Mouse (Mus musculus): Measurements from ENCODE around the gene Mki67. TPM values are rescaled to one million over a fixed set of nuclear protein-coding genes. Genes with fewer than 3 reads are reported as not detected.

Gene Mki67
- total and polyA plus RNA-seq, 3 experiments: 88.6 to 401 (median 271) TPM

- no peaks in the 10 kb centered on the region; the same call in none of the 2 replicates for H3K79me2 ChIP-seq (ENCODE audit: control insufficient read depth, insufficient read depth, low read length, poor library complexity)
- H3K4me1 ChIP-seq (ENCODE audit: control insufficient read depth in 1 of 2, insufficient read depth in 2 of 2, low read length in 2 of 2): peaks cover 10 to 12% of the 10 kb centered on the region in 2 experiments
- H3K9ac ChIP-seq (ENCODE audit: control insufficient read depth, low read depth, low read length, poor library complexity, severe bottlenecking): peak overlapping the region; percentile 82
- H3K4me3 ChIP-seq (ENCODE audit: control insufficient read depth in 1 of 2, insufficient read depth in 1 of 2, low read depth in 2 of 2, low read length in 2 of 2): peak overlapping the region; percentile 48 to 59
- peak; percentile 58 for DNase-seq (ENCODE audit: low read depth, low spot score)
- TF ChIP-seq TBP (IDR thresholded peaks at IDR 0.05; ENCODE audit: low read depth, low read length) (no peak), NRF1 (IDR thresholded peaks at IDR 0.05; ENCODE audit: insufficient read depth, low read depth, low read length, poor library complexity, severe bottlenecking) (no peak), BHLHE40 (IDR thresholded peaks at IDR 0.05; ENCODE audit: borderline replicate concordance, low read depth, low read length) (no peak), UBTF (IDR thresholded peaks at IDR 0.05; ENCODE audit: borderline replicate concordance, insufficient read depth, low read depth, low read length) (no peak), POLR2AphosphoS2 (IDR thresholded peaks at IDR 0.05; ENCODE audit: low read length) (no peak), MAFK (IDR thresholded peaks at IDR 0.05; ENCODE audit: borderline replicate concordance, low read depth, low read length) (no peak), CHD2 (IDR thresholded peaks at IDR 0.05; ENCODE audit: low read length) (no peak), POLR2AphosphoS5 (IDR thresholded peaks at IDR 0.05; ENCODE audit: borderline replicate concordance, low read depth, low read length) (no peak), CTCF (IDR thresholded peaks at IDR 0.05 in 2 of 3, conservative IDR thresholded peaks at IDR 0.05 in 1 of 3; ENCODE audit: control insufficient read depth in 1 of 3, insufficient read depth in 1 of 3, low read depth in 2 of 3, low read length in 3 of 3, poor library complexity in 1 of 3, severe bottlenecking in 1 of 3) (no peak), ELF1 (IDR thresholded peaks at IDR 0.05; ENCODE audit: low read depth, low read length) (no peak), ZNF384 (IDR thresholded peaks at IDR 0.05; ENCODE audit: low read depth, low read length) (no peak), MYC (IDR thresholded peaks at IDR 0.05; ENCODE audit: low read depth, low read length) (no peak), SIN3A (IDR thresholded peaks at IDR 0.05; ENCODE audit: low read length) (no peak; the same call in 1 of the 2 replicates), TCF12 (IDR thresholded peaks at IDR 0.05; ENCODE audit: low read depth, low read length) (no peak), KAT2A (conservative IDR thresholded peaks at IDR 0.05; ENCODE audit: low read depth, low read length) (no peak), E2F4 (IDR thresholded peaks at IDR 0.05; ENCODE audit: borderline replicate concordance, low read depth, low read length) (peak; percentile 5; the same call in 1 of the 2 replicates), JUND (IDR thresholded peaks at IDR 0.05; ENCODE audit: low read depth, low read length) (peak; percentile 91)
- no peaks in the 10 kb centered on the region for H3K9me3 ChIP-seq (replicated peaks; ENCODE audit: insufficient read depth, low read length)
- H3K27me3 ChIP-seq (ENCODE audit: control insufficient read depth in 1 of 2, insufficient read depth in 2 of 2, low read length in 2 of 2): no peaks in the 10 kb centered on the region
- peak overlapping the region; percentile 92 for H3K27ac ChIP-seq (ENCODE audit: control insufficient read depth, low read depth, low read length)
- H3K36me3 ChIP-seq (ENCODE audit: control insufficient read depth in 1 of 2, insufficient read depth in 2 of 2, low read length in 2 of 2): peaks cover 0 to 16% of the 10 kb centered on the region in 2 experiments; a peak in 2 of 4 replicates
These were observed 6.1 kb upstream of the Mki67 start for GRCm38 (mm10) chr7:135722011-135722838.

- H3K9ac ChIP-seq (ENCODE audit: control insufficient read depth, low read depth, low read length, poor library complexity, severe bottlenecking): peak overlapping the region; percentile 82
- TF ChIP-seq KAT2A (conservative IDR thresholded peaks at IDR 0.05; ENCODE audit: low read depth, low read length) (no peak), SIN3A (IDR thresholded peaks at IDR 0.05; ENCODE audit: low read length) (peak; percentile 62), POLR2A (IDR thresholded peaks at IDR 0.05; ENCODE audit: control insufficient read depth in 1 of 2, insufficient read depth in 1 of 2, low read depth in 1 of 2, low read length in 2 of 2, poor library complexity in 1 of 2) (peak in 1 of 2 experiments; percentile 50; a peak in 1 of 4 replicates), ELF1 (IDR thresholded peaks at IDR 0.05; ENCODE audit: low read depth, low read length) (0 out of 2 replicates have a peak, but pooled peaks have one; percentile 21), MAFK (IDR thresholded peaks at IDR 0.05; ENCODE audit: borderline replicate concordance, low read depth, low read length) (no peak), GATA1 (IDR thresholded peaks at IDR 0.05; ENCODE audit: low read depth, low read length) (peak; percentile 84), HCFC1 (IDR thresholded peaks at IDR 0.05; ENCODE audit: low read depth, low read length) (no peak), CHD1 (IDR thresholded peaks at IDR 0.05; ENCODE audit: low read depth, low read length) (peak; percentile 78; the same call in 1 of the 2 replicates), POLR2AphosphoS2 (IDR thresholded peaks at IDR 0.05; ENCODE audit: low read length) (no peak), EP300 (IDR thresholded peaks at IDR 0.05; ENCODE audit: low read depth in 1 of 2, low read length in 2 of 2) (peak; percentile 66 to 90), RCOR1 (IDR thresholded peaks at IDR 0.05; ENCODE audit: low read depth, low read length) (0 out of 2 replicates have a peak, but pooled peaks have one; percentile 7), ETS1 (IDR thresholded peaks at IDR 0.05; ENCODE audit: low read depth, low read length) (peak; percentile 58), TBP (IDR thresholded peaks at IDR 0.05; ENCODE audit: low read depth, low read length) (peak; percentile 74), MAZ (IDR thresholded peaks at IDR 0.05; ENCODE audit: low read depth, low read length) (no peak), MXI1 (IDR thresholded peaks at IDR 0.05; ENCODE audit: low read depth, low read length) (peak; percentile 9; the same call in 1 of the 2 replicates), USF1 (IDR thresholded peaks at IDR 0.05; ENCODE audit: low read depth, low read length) (no peak), UBTF (IDR thresholded peaks at IDR 0.05; ENCODE audit: borderline replicate concordance, insufficient read depth, low read depth, low read length) (no peak)
These were observed 5.4 kb upstream of the Mki67 start for GRCm38 (mm10) chr7:135721436-135721992.

More at GRCm38 (mm10) chr7:135721436-135721992, 5.4 kb upstream of the Mki67 start:
- peaks cover 10 to 16% of the 10 kb centered on the region in 2 experiments for H3K4me1 ChIP-seq (ENCODE audit: control insufficient read depth in 1 of 2, insufficient read depth in 2 of 2, low read length in 2 of 2)
- H3K9me3 ChIP-seq (replicated peaks; ENCODE audit: insufficient read depth, low read length): no peaks in the 10 kb centered on the region
- peaks cover 0 to 19% of the 10 kb centered on the region in 2 experiments; a peak in 2 of 4 replicates for H3K36me3 ChIP-seq (ENCODE audit: control insufficient read depth in 1 of 2, insufficient read depth in 2 of 2, low read length in 2 of 2)
- H3K79me2 ChIP-seq (ENCODE audit: control insufficient read depth, insufficient read depth, low read length, poor library complexity): peaks cover 3% of the 10 kb centered on the region
- H3K4me3 ChIP-seq (ENCODE audit: control insufficient read depth in 1 of 2, insufficient read depth in 1 of 2, low read depth in 2 of 2, low read length in 2 of 2): peak overlapping the region; percentile 48 to 59
- H3K27ac ChIP-seq (ENCODE audit: control insufficient read depth, low read depth, low read length): peak overlapping the region; percentile 92
- peak; percentile 87 for DNase-seq (ENCODE audit: low read depth, low spot score)
- no peaks in the 10 kb centered on the region for H3K27me3 ChIP-seq (ENCODE audit: control insufficient read depth in 1 of 2, insufficient read depth in 2 of 2, low read length in 2 of 2)

Data from MEL (cell line).